Mouse (Mus musculus): ENCODE measurements around the gene Lgalsl. TPM values are rescaled to one million over a fixed set of nuclear protein-coding genes. Genes with fewer than 3 reads are reported as not detected.

Gene Lgalsl
- polyA plus RNA-seq, 1 experiment from 2014 or later: 38.8 TPM

GRCm38 (mm10) chr11:20776668-20777067 lies 54.2 kb downstream of the Lgalsl start:
- H3K36me3 ChIP-seq (replicated peaks; ENCODE audit: control insufficient read depth, insufficient read depth, low read depth, low read length): no peaks in the 10 kb centered on the region
- DNase-seq (ENCODE audit: low spot score): no peak
- H3K4me2 ChIP-seq (ENCODE audit: low read depth, low read length): no peak overlapping the region
- no peak overlapping the region for H3K9ac ChIP-seq (replicated peaks; ENCODE audit: low read length)
- ATAC-seq (replicated peaks; ENCODE audit: insufficient number of reproducible peaks, low FRiP score, low TSS enrichment, low read depth): no peak
- H3K4me3 ChIP-seq (ENCODE audit: low read depth, low read length): no peak overlapping the region
- no peaks in the 10 kb centered on the region for H3K9me3 ChIP-seq (replicated peaks; ENCODE audit: control insufficient read depth, low read length)
- no peaks in the 10 kb centered on the region for H3K27me3 ChIP-seq (ENCODE audit: control insufficient read depth, insufficient read depth, low read length)
- H3K4me1 ChIP-seq (ENCODE audit: control insufficient read depth, insufficient read depth, low read length): no peaks in the 10 kb centered on the region
- H3K27ac ChIP-seq (replicated peaks; ENCODE audit: low read depth, low read length): no peak overlapping the region

Other genes with a start within 250 kb of the Lgalsl start
- 21.4 and 22.1 TPM in 2 replicates for gene Aftph, start 89.5 kb downstream of the Lgalsl start, polyA plus RNA-seq (2014; fragmentation: Nextera tagmentation; extraction: Ambion mirVana)

Measured in embryonic facial prominence, embryonic 11.5 days (tissue).